Mouse (Mus musculus) liver, adult 2 months (tissue): Measurements from ENCODE around the gene Utrn. TPM values are rescaled to one million over a fixed set of nuclear protein-coding genes. Genes with fewer than 3 reads are reported as not detected.

Experiments
- DNase-seq: peaks from one replicate; pipeline ENCODE4 v3.0.0-alpha.2; 2011; ENCODE audit warnings: low read depth, low spot score; ENCODE audit errors: extremely low read depth
- H3K27ac ChIP-seq: fragments of 200-500 bp; replicated peaks from 2 replicates; pipeline ENCODE4 v1.5.1; 2012; ENCODE audit warnings: low read depth, mild to moderate bottlenecking, control low read depth, inconsistent platforms, low read length; ENCODE audit not compliant: insufficient read depth
- H3K27me3 ChIP-seq: fragments of 200-500 bp; 2 replicates; pipeline ENCODE4 v1.6.1; 2012; ENCODE audit warnings: mild to moderate bottlenecking, moderate library complexity, low read length, inconsistent platforms; ENCODE audit not compliant: control insufficient read depth, insufficient read depth
- H3K36me3 ChIP-seq: fragments of 200-500 bp; 2 replicates; pipeline ENCODE4 v1.6.1; 2012; ENCODE audit warnings: low read length, inconsistent platforms; ENCODE audit not compliant: control insufficient read depth, insufficient read depth
- H3K4me1 ChIP-seq: fragments of 200-500 bp; 2 replicates; pipeline ENCODE4 v1.6.1; 2011; ENCODE audit warnings: low read length; ENCODE audit not compliant: control insufficient read depth, insufficient read depth
- H3K4me3 ChIP-seq: fragments of 200-500 bp; 2 replicates; pipeline ENCODE4 v1.5.1; 2011; ENCODE audit warnings: low read depth, mild to moderate bottlenecking, control low read depth, low read length, moderate library complexity; ENCODE audit not compliant: insufficient read depth
- H3K79me2 ChIP-seq: fragments of 200-500 bp; 2 replicates; pipeline ENCODE4 v1.6.1; 2012; ENCODE audit warnings: inconsistent platforms, mild to moderate bottlenecking, low read length, moderate library complexity; ENCODE audit not compliant: control insufficient read depth, insufficient read depth
- H3K9ac ChIP-seq: fragments of 200-500 bp; 2 replicates; pipeline ENCODE4 v1.6.1; 2012; ENCODE audit warnings: low read depth, mild to moderate bottlenecking, control low read depth, inconsistent platforms, low read length
- CTCF ChIP-seq: fragments of 200-500 bp; IDR thresholded peaks from 2 replicates; pipeline ENCODE4 v1.5.1; 2011; ENCODE audit warnings: low read depth, low read length, control low read depth
- POLR2A ChIP-seq: fragments of 200-500 bp; IDR thresholded peaks from 2 replicates; pipeline ENCODE4 v1.6.1; 2011; ENCODE audit warnings: low read length, control low read depth; ENCODE audit not compliant: insufficient read depth; ENCODE audit errors: extremely low read depth
- WGBS: fragments of 180-500 bp; shearing (Covaris S2); methylation state at CpG from one replicate; pipeline ENCODE4 v1.1.7; 2018; 5-methylcytosine and 5-hydroxymethylcytosine counted together
- polyA plus RNA-seq: library from polyadenylated mRNA; depleted of rRNA; stranded (reverse); fragments of >200 nt; gene quantifications from 2 replicates; pipeline ENCODE4 v1.2.3, GENCODE M21; 2012
- total RNA-seq: library from RNA; depleted of rRNA; stranded (reverse); fragments of >200 nt; gene quantifications from 2 replicates; pipeline ENCODE4 v1.2.3, GENCODE M21; 2014

Gene Utrn
- total and polyA plus RNA-seq, 2 experiments: 5.9 to 25.7 TPM

DNA sequence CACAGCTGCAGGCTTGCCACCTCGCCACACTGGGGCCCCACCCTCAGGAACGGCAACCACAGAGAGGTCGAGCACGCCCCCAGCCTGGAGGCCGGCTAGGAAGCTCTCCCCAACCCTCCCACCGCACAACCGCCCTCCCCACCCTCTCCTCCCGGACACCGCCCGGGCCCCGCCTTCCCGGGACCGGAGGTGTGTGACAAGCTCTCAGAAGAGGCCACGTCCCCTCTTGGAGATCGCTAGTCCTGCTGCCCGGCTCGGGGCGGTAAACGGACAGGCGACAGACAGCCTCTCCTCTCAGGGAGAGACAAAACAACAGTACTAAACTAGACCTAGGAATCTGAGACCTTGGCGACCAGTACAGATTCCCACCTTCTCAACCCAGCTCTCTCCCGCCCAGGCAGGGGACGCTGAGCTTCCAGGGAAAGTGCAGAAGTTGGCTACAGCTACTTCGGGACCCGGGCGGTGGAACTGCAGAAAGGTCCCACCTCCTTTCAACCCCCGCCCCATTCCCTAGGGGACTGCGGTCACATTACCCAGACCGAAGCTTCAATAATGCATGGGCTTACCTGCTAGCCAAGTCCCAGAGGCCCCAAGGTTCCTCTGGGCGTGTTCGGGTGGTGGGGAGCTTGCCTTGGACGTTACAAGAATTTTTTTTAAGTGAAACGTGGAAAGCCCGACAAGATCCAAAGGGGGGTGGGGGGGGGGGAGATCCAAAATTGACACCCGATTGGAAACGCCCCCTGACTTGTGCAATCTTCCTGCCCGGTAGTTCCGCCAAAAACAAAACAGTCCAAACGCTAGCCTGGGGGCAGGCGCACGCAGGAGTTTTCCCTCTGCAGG is 756 bp downstream of the Utrn start:
- TF ChIP-seq POLR2A: peak; percentile 76; the same call in 1 of the 2 replicates
- 0 out of 2 replicates have a peak, but pooled peaks have one; percentile 7 for TF ChIP-seq CTCF
- Histone ChIP-seq H3K4me3 (peak overlapping the region; percentile 92), H3K27me3 (no peaks in the 10 kb centered on the region), H3K36me3 (no peaks in the 10 kb centered on the region), H3K79me2 (peaks cover 7% of the 10 kb centered on the region; the same call in 1 of the 2 replicates), H3K9ac (peak overlapping the region; percentile 94), H3K4me1 (peaks cover 10% of the 10 kb centered on the region), H3K27ac (peak overlapping the region; percentile 94)
- peak; percentile 82 for DNase-seq
- under 1% methylated on average over 40 of the region's 41 CpGs for WGBS

DNA sequence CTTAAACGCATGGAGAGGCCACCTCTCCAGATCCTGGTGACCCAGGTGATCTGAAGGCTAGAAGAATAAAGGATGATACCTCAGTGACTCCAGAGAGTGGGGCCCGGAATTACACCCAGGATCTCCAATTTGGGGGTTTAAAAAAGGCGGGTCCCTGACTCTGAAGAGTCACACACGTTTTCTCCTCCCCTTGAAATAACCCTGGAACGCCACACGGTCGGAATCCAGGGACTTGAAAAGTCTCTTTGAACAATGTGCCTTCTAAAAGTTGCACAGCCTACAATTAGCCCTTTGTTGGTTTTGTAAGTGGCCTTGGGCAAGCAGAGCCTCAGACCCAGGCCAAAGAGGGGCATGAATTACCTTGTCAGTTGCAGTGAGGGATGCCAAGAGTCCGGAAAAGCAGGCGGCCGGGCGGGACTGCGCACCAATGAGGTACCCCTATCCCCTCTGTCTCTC is 1.4 kb downstream of the Utrn start:
- H3K27ac ChIP-seq: peak overlapping the region; percentile 94; the same call in 1 of the 2 replicates
- 0% methylated on average over 12 of the region's 12 CpGs for WGBS

DNA sequence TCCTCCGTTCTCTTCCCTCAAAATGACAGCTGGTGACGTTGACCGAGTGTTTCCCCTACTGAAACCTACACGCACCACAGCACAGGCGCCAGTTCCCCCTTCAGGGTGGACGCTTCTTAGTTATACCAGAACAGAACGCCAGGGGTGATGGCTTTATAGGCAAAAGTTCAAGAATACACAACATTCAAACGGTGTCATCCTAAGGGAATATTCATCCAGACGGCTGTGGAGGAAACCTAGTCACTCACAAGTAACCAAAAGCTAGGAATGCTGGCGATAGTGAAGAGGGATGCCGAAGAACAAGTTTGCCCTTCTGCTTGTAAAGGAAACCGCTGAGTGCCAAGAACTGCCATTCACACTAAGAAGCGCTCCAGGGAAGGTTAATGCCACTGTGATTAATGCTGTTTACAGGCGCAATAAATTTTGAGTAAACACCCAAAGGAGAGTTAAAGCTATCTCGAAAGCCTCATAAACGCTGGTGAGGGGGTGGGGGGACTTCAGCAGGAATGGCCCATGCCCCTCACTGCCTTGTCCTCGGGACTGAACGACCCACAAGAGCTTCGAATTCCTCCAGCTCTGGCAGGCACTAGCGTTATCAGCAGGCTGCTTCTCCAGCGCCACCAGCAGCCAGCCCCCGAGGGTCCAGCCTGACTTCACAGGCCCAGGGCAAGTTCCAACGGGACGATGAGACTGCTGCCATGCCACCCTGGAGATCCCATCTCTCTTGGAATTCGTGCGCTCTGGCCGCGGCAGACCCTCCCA is 2.0 kb downstream of the Utrn start:
- Histone ChIP-seq H3K4me1 (peaks cover 10% of the 10 kb centered on the region), H3K4me3 (peak overlapping the region; percentile 92), H3K9ac (peak overlapping the region; percentile 72), H3K36me3 (no peaks in the 10 kb centered on the region), H3K79me2 (peaks cover 12% of the 10 kb centered on the region; the same call in 1 of the 2 replicates), H3K27me3 (no peaks in the 10 kb centered on the region), H3K27ac (no peak overlapping the region; the same call in 1 of the 2 replicates)
- DNase-seq: peak; percentile 39
- TF ChIP-seq POLR2A: no peak
- 0 out of 2 replicates have a peak, but pooled peaks have one; percentile 17 for TF ChIP-seq CTCF
- WGBS: 6% methylated on average over 28 of the region's 28 CpGs

More for the DNA sequence above, 1.4 kb downstream of the Utrn start:
- Histone ChIP-seq H3K9ac (peak overlapping the region; percentile 72), H3K27me3 (no peaks in the 10 kb centered on the region), H3K79me2 (peaks cover 7% of the 10 kb centered on the region; the same call in 1 of the 2 replicates), H3K36me3 (no peaks in the 10 kb centered on the region), H3K4me1 (peaks cover 10% of the 10 kb centered on the region), H3K4me3 (peak overlapping the region; percentile 92)
- no peak for DNase-seq
- TF ChIP-seq POLR2A (no peak), CTCF (no peak)

DNA sequence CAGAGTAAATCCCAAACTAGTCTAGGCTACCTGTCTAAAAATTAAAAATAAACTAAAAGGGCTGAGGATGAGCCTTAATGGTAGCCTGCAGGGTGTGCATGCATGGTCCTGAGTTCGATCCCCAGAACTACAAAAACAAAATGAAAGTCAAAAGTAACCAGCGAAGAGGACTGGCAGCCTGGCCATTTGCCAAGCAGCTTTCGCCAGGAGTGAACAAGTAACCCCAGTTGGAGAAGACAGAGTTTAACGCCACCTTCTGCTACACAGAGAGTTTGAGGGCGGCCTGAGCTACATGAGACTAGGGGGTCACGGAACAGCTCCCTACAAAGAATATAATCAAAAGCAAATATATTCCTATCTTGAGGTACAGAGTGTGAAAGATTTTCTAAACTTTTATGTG is 4.0 kb downstream of the Utrn start:
- 68% methylated on average over 6 of the region's 6 CpGs for WGBS
- Histone ChIP-seq H3K4me1 (peaks cover 10% of the 10 kb centered on the region), H3K79me2 (peaks cover 20% of the 10 kb centered on the region; the same call in 1 of the 2 replicates), H3K4me3 (no peak overlapping the region), H3K9ac (no peak overlapping the region), H3K27ac (no peak overlapping the region), H3K27me3 (no peaks in the 10 kb centered on the region), H3K36me3 (peaks cover 7% of the 10 kb centered on the region)
- TF ChIP-seq POLR2A (no peak), CTCF (no peak)
- no peak for DNase-seq

DNA sequence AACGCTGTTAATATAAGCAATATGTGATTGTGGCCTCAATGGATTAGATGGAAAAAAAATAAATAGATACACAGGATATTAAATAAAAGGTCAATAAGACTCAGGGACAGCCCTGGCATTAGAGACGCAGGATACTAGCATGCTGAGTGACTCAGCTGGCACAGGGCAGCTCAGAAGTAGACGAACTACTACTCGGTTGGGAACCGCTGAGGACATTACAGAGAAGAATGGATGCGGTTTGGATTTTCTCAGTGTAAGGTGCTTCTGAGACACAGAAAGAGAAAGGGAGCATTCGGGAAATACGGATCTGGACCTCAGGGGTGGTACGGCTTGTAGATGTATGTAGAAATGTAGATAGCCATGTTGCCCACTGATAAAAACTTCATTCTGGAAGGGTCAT is 5.6 kb downstream of the Utrn start:
- no peaks in the 10 kb centered on the region for H3K27me3 ChIP-seq
- 93% methylated on average over 9 of the region's 9 CpGs for WGBS
- no peak for TF ChIP-seq CTCF
- no peak for TF ChIP-seq POLR2A
- H3K79me2 ChIP-seq: peaks cover 23% of the 10 kb centered on the region; the same call in 1 of the 2 replicates
- no peak overlapping the region for H3K9ac ChIP-seq
- no peak overlapping the region for H3K4me3 ChIP-seq
- no peak overlapping the region for H3K27ac ChIP-seq
- DNase-seq: no peak
- H3K36me3 ChIP-seq: peaks cover 10% of the 10 kb centered on the region
- peaks cover 10% of the 10 kb centered on the region for H3K4me1 ChIP-seq
